Comparison of ENCODE assay signal across 13 mouse cellular contexts in genomic region chr2:165732552-165733238, GRCm38 (mm10).
DNase-seq lines count a peak whose midpoint lies in the region; ATAC-seq and TF ChIP-seq lines count a peak whose summit lies in the region.
"Had no signal": no experiment of that assay in that cellular context is flagged by ENCODE, and none has a peak within 500 bp of the region (broad histone marks: within the 10 kb centered on the region; RNA-seq: fewer than 3 reads in every experiment).

No protein-coding gene starts in this region.

- no peak for TF ChIP-seq EP300 in lung, postnatal 0 days (IDR thresholded peaks at IDR 0.05)

- intact Hi-C loops in heart, postnatal 36 days (cut with DNase I) = no loop called here

- H3K27me3 ChIP-seq in heart, embryonic 11.5 days (ENCODE audit: control insufficient read depth, insufficient read depth, low read length) = peaks cover 2% of the 10 kb centered on the region; the same call in 1 of the 2 replicates
- no peaks in the 10 kb centered on the region for H3K27me3 ChIP-seq in lung, embryonic 16.5 days (ENCODE audit: control insufficient read depth, insufficient read depth, low read depth, low read length)
- H3K27me3 ChIP-seq in lung, postnatal 0 days (replicated peaks; ENCODE audit: insufficient read depth, low read length) = no peaks in the 10 kb centered on the region
- H3K27me3 ChIP-seq in hindbrain, embryonic 15.5 days = no peaks in the 10 kb centered on the region
- H3K27me3 ChIP-seq: Patski had no signal

- WGBS in heart, embryonic 11.5 days (ENCODE audit: insufficient replicate concordance) = 71% methylated on average over 18 of the region's 18 CpGs
- WGBS in lung, embryonic 16.5 days = 51% methylated on average over 18 of the region's 18 CpGs
- 60% methylated on average over 18 of the region's 18 CpGs for WGBS in lung, postnatal 0 days
- 59% methylated on average over 18 of the region's 18 CpGs for WGBS in hindbrain, embryonic 15.5 days

- H3K4me3 ChIP-seq in heart, embryonic 11.5 days (ENCODE audit: low read depth, low read length) = no peak overlapping the region
- H3K4me3 ChIP-seq in lung, embryonic 16.5 days (ENCODE audit: low read length) = no peak overlapping the region
- no peak overlapping the region for H3K4me3 ChIP-seq in lung, postnatal 0 days (ENCODE audit: low read depth, low read length)
- no peak overlapping the region for H3K4me3 ChIP-seq in hindbrain, embryonic 15.5 days

- no peaks in the 10 kb centered on the region for H3K9me3 ChIP-seq in heart, embryonic 11.5 days (replicated peaks; ENCODE audit: control insufficient read depth, low read length)
- H3K9me3 ChIP-seq in lung, embryonic 16.5 days (ENCODE audit: control insufficient read depth, low read length) = no peaks in the 10 kb centered on the region
- H3K9me3 ChIP-seq in lung, postnatal 0 days (ENCODE audit: low read length) = no peaks in the 10 kb centered on the region
- H3K9me3 ChIP-seq in hindbrain, embryonic 15.5 days = no peaks in the 10 kb centered on the region

- DNase-seq in heart, postnatal 36 days = no peak
- no peak for DNase-seq in lung, postnatal 0 days (ENCODE audit: low spot score)
- DNase-seq in mesoderm, embryonic 11.5 days (ENCODE audit: low read depth, low spot score) = peak; percentile 55
- no peak for DNase-seq in gastrocnemius, postnatal 10 days
- DNase-seq in frontal cortex, postnatal 36 days (ENCODE audit: low spot score in 2 of 2) = no peak
- DNase-seq: adrenal gland, adult 2 months; kidney, adult 11 months; lung, adult 2 months had no signal

- ATAC-seq in heart, embryonic 11.5 days (replicated peaks; ENCODE audit: insufficient number of reproducible peaks, low FRiP score, low TSS enrichment) = no peak
- ATAC-seq in lung, embryonic 16.5 days (ENCODE audit: low read depth) = peak; percentile 51; the same call in 1 of the 2 replicates
- no peak; the same call in 1 of the 2 replicates for ATAC-seq in lung, postnatal 0 days
- peak; percentile 34; the same call in 1 of the 2 replicates for ATAC-seq in hindbrain, embryonic 15.5 days (ENCODE audit: low FRiP score, low read depth)
- ATAC-seq: midbrain, embryonic 16.5 days; Patski had no signal

- H3K27ac ChIP-seq in heart, embryonic 11.5 days (ENCODE audit: low read depth, low read length) = no peak overlapping the region
- no peak overlapping the region for H3K27ac ChIP-seq in lung, embryonic 16.5 days (ENCODE audit: low read length)
- H3K27ac ChIP-seq in lung, postnatal 0 days (ENCODE audit: low read length) = no peak overlapping the region
- H3K27ac ChIP-seq in hindbrain, embryonic 15.5 days (replicated peaks) = no peak overlapping the region

- H3K9ac ChIP-seq in heart, embryonic 11.5 days (ENCODE audit: low read depth, low read length) = 0 out of 2 replicates have a peak overlapping the region, but pooled peaks have one; percentile 28
- H3K9ac ChIP-seq in lung, embryonic 16.5 days (ENCODE audit: low read length) = no peak overlapping the region; the same call in 1 of the 2 replicates
- no peak overlapping the region for H3K9ac ChIP-seq in lung, postnatal 0 days (replicated peaks; ENCODE audit: low read depth)
- no peak overlapping the region for H3K9ac ChIP-seq in hindbrain, embryonic 15.5 days

- no peak overlapping the region for H3K4me2 ChIP-seq in heart, embryonic 11.5 days
- H3K4me2 ChIP-seq in lung, embryonic 16.5 days (ENCODE audit: low read depth, low read length) = no peak overlapping the region
- H3K4me2 ChIP-seq in lung, postnatal 0 days (replicated peaks; ENCODE audit: low read depth, low read length) = no peak overlapping the region
- H3K4me2 ChIP-seq in hindbrain, embryonic 15.5 days = no peak overlapping the region

- TF ChIP-seq CTCF in lung, postnatal 0 days (IDR thresholded peaks at IDR 0.05) = no peak

- H3K4me1 ChIP-seq in heart, embryonic 11.5 days (ENCODE audit: control insufficient read depth, insufficient read depth, low read length) = peaks cover 2% of the 10 kb centered on the region; the same call in 1 of the 2 replicates
- no peaks in the 10 kb centered on the region for H3K4me1 ChIP-seq in lung, embryonic 16.5 days (replicated peaks; ENCODE audit: control insufficient read depth, insufficient read depth, low read length)
- H3K4me1 ChIP-seq in lung, postnatal 0 days (ENCODE audit: insufficient read depth, low read depth, low read length) = no peaks in the 10 kb centered on the region
- H3K4me1 ChIP-seq in hindbrain, embryonic 15.5 days (replicated peaks) = peaks cover 7% of the 10 kb centered on the region

- H3K36me3 ChIP-seq in heart, embryonic 11.5 days (ENCODE audit: control insufficient read depth, insufficient read depth, low read length) = no peaks in the 10 kb centered on the region
- no peaks in the 10 kb centered on the region for H3K36me3 ChIP-seq in lung, embryonic 16.5 days (ENCODE audit: control insufficient read depth, insufficient read depth, low read length)
- H3K36me3 ChIP-seq in lung, postnatal 0 days (ENCODE audit: insufficient read depth, low read length) = no peaks in the 10 kb centered on the region
- no peaks in the 10 kb centered on the region for H3K36me3 ChIP-seq in hindbrain, embryonic 15.5 days

Comparison
In these comparisons a context has a peak if more than half of its experiments do, and no peak if none do; other contexts are left out.
1. ATAC-seq: peak in lung, embryonic 16.5 days (single experiment) and hindbrain, embryonic 15.5 days (single experiment); none in heart, embryonic 11.5 days (single experiment) and lung, postnatal 0 days (single experiment).